Mouse (Mus musculus) forebrain, postnatal 0 days (tissue): ENCODE measurements at regions not wholly inside any gene's neighbourhood (a gene's known extent, or its start where the extent isn't known, plus 50 kb on each side); places are given as distances from the start of the nearest gene placed in this dataset.
A peak's percentile ranks its signal among the peaks of the same experiment; 100 is the strongest.

ENCODE experiments used
- ATAC-seq: fragments of 200-750 bp; cut with Nextera tagmentation; 2 replicates; pipeline ENCODE4 v1.8.0; 2017; ENCODE audit warnings: mild to moderate bottlenecking, moderate library complexity
- DNase-seq: peaks from one replicate; pipeline ENCODE4 v3.0.0-alpha.2; 2015
- H3K27ac ChIP-seq: fragments of 300-500 bp; sonication (generic); 2 replicates; pipeline ENCODE4 v1.5.1; 2014; ENCODE audit warnings: low read depth, mild to moderate bottlenecking, antibody characterized with exemption, low read length, moderate library complexity, mixed read lengths
- H3K27me3 ChIP-seq: fragments of 300-500 bp; sonication (generic); 2 replicates; pipeline ENCODE4 v1.6.1; 2014; ENCODE audit warnings: mild to moderate bottlenecking, low read length, mixed read lengths; ENCODE audit not compliant: insufficient read depth
- H3K36me3 ChIP-seq: fragments of 300-500 bp; sonication (generic); 2 replicates; pipeline ENCODE4 v1.6.1; 2014; ENCODE audit warnings: mild to moderate bottlenecking, moderate library complexity; ENCODE audit not compliant: insufficient read depth
- H3K4me1 ChIP-seq: fragments of 300-500 bp; sonication (generic); 2 replicates; pipeline ENCODE4 v1.6.1; 2014; ENCODE audit warnings: antibody characterized with exemption; ENCODE audit not compliant: insufficient read depth
- H3K4me2 ChIP-seq: fragments of 300-500 bp; sonication (generic); 2 replicates; pipeline ENCODE4 v1.6.1; 2014; ENCODE audit warnings: low read depth, mild to moderate bottlenecking, moderate library complexity
- H3K4me3 ChIP-seq: fragments of 300-500 bp; sonication (generic); 2 replicates; pipeline ENCODE4 v1.5.1; 2014; ENCODE audit warnings: low read depth, low read length, mixed read lengths
- H3K9ac ChIP-seq: fragments of 300-500 bp; sonication (generic); 2 replicates; pipeline ENCODE4 v1.6.1; 2014; ENCODE audit warnings: mild to moderate bottlenecking
- H3K9me3 ChIP-seq: fragments of 300-500 bp; sonication (generic); 2 replicates; pipeline ENCODE4 v1.6.1; 2016; ENCODE audit warnings: low read length
- CTCF ChIP-seq: sonication (generic); IDR thresholded peaks from 2 replicates; pipeline ENCODE4 v1.5.1; 2016; ENCODE audit warnings: antibody characterized with exemption, control low read depth, low read depth
- WGBS: fragments of 180-500 bp; shearing (Covaris S2); extraction: QIAGEN DNeasy Blood & Tissue Kit; methylation state at CpG from one replicate; pipeline ENCODE4 v1.1.7; 2014; 5-methylcytosine and 5-hydroxymethylcytosine counted together

GRCm38 (mm10) chr10:38875667-38876245, 54.2 kb upstream of the Rfpl4b start:
- DNase-seq, result peak; percentile 76
- no peak overlapping the region for H3K9ac ChIP-seq
- no peak overlapping the region for H3K4me2 ChIP-seq
- H3K4me3 ChIP-seq, result no peak overlapping the region
- no peaks in the 10 kb centered on the region for H3K9me3 ChIP-seq
- no peaks in the 10 kb centered on the region for H3K27me3 ChIP-seq
- no peak overlapping the region for H3K27ac ChIP-seq
- H3K4me1 ChIP-seq, result no peaks in the 10 kb centered on the region
- ATAC-seq, result no peak
- 21% methylated on average over 5 of the region's 5 CpGs for WGBS
- H3K36me3 ChIP-seq, result no peaks in the 10 kb centered on the region
- peak; percentile 79 for TF ChIP-seq CTCF

GRCm38 (mm10) chr10:38879271-38879670, 57.7 kb upstream of the Rfpl4b start:
- 93% methylated on average over 7 of the region's 7 CpGs for WGBS

GRCm38 (mm10) chr10:38880642-38881187, 59.1 kb upstream of the Rfpl4b start:
- DNase-seq, result no peak
- no peak for TF ChIP-seq CTCF
- 95% methylated on average over 7 of the region's 7 CpGs for WGBS
- H3K36me3 ChIP-seq, result no peaks in the 10 kb centered on the region
- no peak for ATAC-seq
- H3K4me2 ChIP-seq, result no peak overlapping the region
- H3K27ac ChIP-seq, result no peak overlapping the region
- H3K4me3 ChIP-seq, result no peak overlapping the region
- H3K4me1 ChIP-seq, result no peaks in the 10 kb centered on the region
- H3K27me3 ChIP-seq, result no peaks in the 10 kb centered on the region
- H3K9me3 ChIP-seq, result no peaks in the 10 kb centered on the region
- no peak overlapping the region for H3K9ac ChIP-seq

More at GRCm38 (mm10) chr10:38879271-38879670, 57.7 kb upstream of the Rfpl4b start:
- H3K9me3 ChIP-seq, result no peaks in the 10 kb centered on the region
- no peaks in the 10 kb centered on the region for H3K36me3 ChIP-seq
- TF ChIP-seq CTCF, result no peak
- H3K27me3 ChIP-seq, result no peaks in the 10 kb centered on the region
- H3K4me3 ChIP-seq, result no peak overlapping the region
- no peak overlapping the region for H3K4me2 ChIP-seq
- ATAC-seq (no peak), DNase-seq (no peak)
- H3K9ac ChIP-seq, result no peak overlapping the region
- H3K4me1 ChIP-seq, result no peaks in the 10 kb centered on the region
- H3K27ac ChIP-seq, result no peak overlapping the region

- Histone ChIP-seq H3K4me2 (no peak overlapping the region), H3K36me3 (no peaks in the 10 kb centered on the region), H3K4me1 (no peaks in the 10 kb centered on the region), H3K27ac (no peak overlapping the region), H3K9ac (no peak overlapping the region), H3K27me3 (no peaks in the 10 kb centered on the region), H3K4me3 (no peak overlapping the region), H3K9me3 (no peaks in the 10 kb centered on the region)
- DNase-seq (no peak), ATAC-seq (no peak)
- no peak for TF ChIP-seq CTCF
- WGBS, result 88% methylated on average over 6 of the region's 6 CpGs
Measured at GRCm38 (mm10) chr10:38882154-38882553, 60.6 kb upstream of the Rfpl4b start.

DNA sequence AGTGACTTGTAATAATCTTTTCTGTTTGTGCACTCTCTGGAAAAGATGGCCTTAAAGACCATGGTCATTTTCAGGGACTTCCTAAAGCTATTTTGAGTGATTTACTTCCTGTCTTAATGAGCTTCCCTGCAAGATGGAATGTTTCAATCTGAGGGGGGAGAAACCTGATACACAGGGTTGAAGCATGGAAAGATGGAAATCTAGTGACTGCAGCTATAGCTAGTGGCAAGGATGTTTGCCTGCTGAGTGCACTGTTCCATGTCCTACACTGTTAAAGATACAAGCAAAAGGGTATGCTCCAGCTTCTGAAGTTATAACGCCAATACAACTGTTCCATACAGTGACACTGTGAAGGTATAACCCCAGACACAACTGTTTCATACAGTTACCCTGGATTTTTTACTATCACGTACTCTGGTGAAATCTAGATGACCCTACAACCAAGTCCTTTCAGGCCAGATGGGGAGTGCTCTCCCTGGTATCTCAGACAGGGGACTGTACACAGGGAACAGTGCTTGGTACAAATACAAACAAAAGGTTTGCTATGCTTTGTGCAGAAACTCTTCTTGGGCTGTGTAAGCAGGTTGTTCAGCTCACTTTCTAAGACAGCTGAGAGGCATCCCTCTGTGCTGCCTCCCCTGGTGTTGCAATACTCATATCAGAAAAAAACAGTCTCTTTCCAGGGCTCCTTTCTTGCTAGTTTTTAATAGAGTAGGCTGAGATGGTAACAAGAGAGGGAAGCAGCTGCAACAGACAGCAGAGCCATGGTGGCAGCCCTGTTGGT, 62.4 kb upstream of the Rfpl4b start:
- no peaks in the 10 kb centered on the region for H3K9me3 ChIP-seq
- DNase-seq (no peak), ATAC-seq (no peak)
- no peaks in the 10 kb centered on the region for H3K27me3 ChIP-seq
- no peak overlapping the region for H3K9ac ChIP-seq
- H3K4me1 ChIP-seq, result no peaks in the 10 kb centered on the region
- TF ChIP-seq CTCF, result no peak
- H3K4me2 ChIP-seq, result no peak overlapping the region
- no peak overlapping the region for H3K27ac ChIP-seq
- H3K4me3 ChIP-seq, result no peak overlapping the region
- WGBS, result 86% methylated on average over 2 of the region's 2 CpGs
- H3K36me3 ChIP-seq, result no peaks in the 10 kb centered on the region

GRCm38 (mm10) chr10:38884641-38885040, 63.1 kb upstream of the Rfpl4b start:
- H3K27ac ChIP-seq, result no peak overlapping the region
- ATAC-seq (no peak), DNase-seq (no peak)
- H3K9me3 ChIP-seq, result no peaks in the 10 kb centered on the region
- no peak overlapping the region for H3K4me2 ChIP-seq
- H3K4me1 ChIP-seq, result no peaks in the 10 kb centered on the region
- H3K9ac ChIP-seq, result no peak overlapping the region
- TF ChIP-seq CTCF, result no peak
- H3K36me3 ChIP-seq, result no peaks in the 10 kb centered on the region
- H3K4me3 ChIP-seq, result no peak overlapping the region
- 82% methylated on average over 4 of the region's 4 CpGs for WGBS
- no peaks in the 10 kb centered on the region for H3K27me3 ChIP-seq

DNA sequence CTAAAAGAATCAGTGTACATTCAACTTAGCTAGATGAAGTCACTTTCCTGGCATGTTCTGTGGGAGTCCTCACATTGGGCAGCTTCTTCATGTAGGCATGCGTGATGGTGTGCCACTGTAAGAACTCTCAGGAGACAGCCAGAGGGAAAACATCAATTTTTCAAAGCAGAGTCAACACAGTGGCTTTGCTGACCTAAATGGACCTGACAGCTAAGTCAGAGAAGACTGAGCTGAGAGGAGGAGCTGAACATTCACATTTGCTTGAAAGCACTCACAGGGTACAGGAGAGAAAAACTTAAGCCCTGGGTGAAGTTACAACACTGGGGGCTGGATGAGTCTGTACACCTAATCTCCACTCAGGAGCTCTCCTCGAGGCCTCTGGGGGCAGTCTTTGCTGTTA, 64.9 kb upstream of the Rfpl4b start:
- Histone ChIP-seq H3K36me3 (no peaks in the 10 kb centered on the region), H3K27me3 (no peaks in the 10 kb centered on the region), H3K4me1 (no peaks in the 10 kb centered on the region), H3K4me2 (no peak overlapping the region), H3K4me3 (no peak overlapping the region), H3K9me3 (no peaks in the 10 kb centered on the region), H3K27ac (no peak overlapping the region), H3K9ac (no peak overlapping the region)
- WGBS, result 74% methylated on average over 2 of the region's 2 CpGs
- DNase-seq (no peak), ATAC-seq (no peak)
- no peak for TF ChIP-seq CTCF
